Mouse (Mus musculus): ENCODE results near the gene Acot8. TPM values are rescaled to one million over a fixed set of nuclear protein-coding genes. Genes with fewer than 3 reads are reported as not detected.
A peak's percentile ranks its signal among the peaks of the same experiment; 100 is the strongest.
"Not testable (repeated sequence)": the region's sequence is repeated elsewhere in the genome, so short reads cannot be mapped to it uniquely, and the experiment has no call there.

Gene Acot8
- polyA plus RNA-seq, 1 experiment from 2014 or later, result 21.4 TPM

DNA sequence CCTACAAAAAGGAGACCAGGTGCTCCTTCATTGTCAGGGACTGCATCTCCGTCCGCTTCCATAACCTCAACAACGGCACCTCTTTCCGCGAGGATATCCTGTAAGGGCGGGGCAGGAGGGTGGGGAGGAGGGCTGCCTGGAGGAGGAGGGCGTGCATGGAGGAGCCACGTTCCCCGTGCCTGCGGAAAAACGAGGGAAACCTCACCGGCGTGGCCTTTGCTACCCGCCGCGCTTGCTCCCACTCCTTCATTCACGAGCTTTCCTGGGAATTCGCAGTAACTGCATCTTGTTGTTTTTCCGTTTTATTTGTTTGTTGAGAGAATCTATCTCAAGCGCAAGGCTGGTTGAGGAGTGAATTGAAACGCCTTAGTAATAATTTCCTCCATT is 643 bp upstream of the Acot8 start:
- Histone ChIP-seq H3K27me3 (no peaks in the 10 kb centered on the region), H3K4me2 (peak overlapping the region; percentile 73), H3K4me3 (peak overlapping the region; percentile 78), H3K27ac (replicated peaks) (peak overlapping the region; percentile 86), H3K9ac (peak overlapping the region; percentile 74), H3K4me1 (replicated peaks) (peaks cover 38% of the 10 kb centered on the region), H3K36me3 (peaks cover 10% of the 10 kb centered on the region; the same call in 1 of the 2 replicates), H3K9me3 (no peaks in the 10 kb centered on the region)
- ATAC-seq (ENCODE audit: low FRiP score, low read depth), result peak; percentile 49; the same call in 1 of the 2 replicates
- WGBS, result under 1% methylated on average over 21 of the region's 21 CpGs

DNA sequence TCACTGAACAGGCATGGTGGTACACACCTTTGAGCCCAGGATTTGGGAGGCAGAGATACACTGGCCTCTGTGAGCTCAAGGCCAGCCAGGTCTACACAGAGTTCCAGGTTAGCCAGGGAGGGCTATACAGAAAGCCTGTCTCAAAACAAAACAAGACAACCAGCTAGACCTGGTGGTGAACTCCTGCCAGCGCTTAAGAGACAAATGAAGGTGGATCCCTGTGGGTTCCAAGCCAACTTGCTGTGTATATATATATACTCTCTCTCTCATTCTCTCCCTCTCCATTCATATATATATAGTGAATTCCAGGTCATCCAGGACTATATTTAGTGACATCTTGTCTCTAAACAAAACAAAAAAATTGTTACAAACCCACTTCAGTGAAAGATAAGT is 765 bp downstream of the Acot8 start:
- Histone ChIP-seq H3K4me3 (peak overlapping the region; percentile 78), H3K9me3 (no peaks in the 10 kb centered on the region), H3K4me1 (replicated peaks) (peaks cover 38% of the 10 kb centered on the region), H3K9ac (peak overlapping the region; percentile 69), H3K27ac (replicated peaks) (peak overlapping the region; percentile 88), H3K36me3 (peaks cover 9% of the 10 kb centered on the region; the same call in 1 of the 2 replicates), H3K27me3 (no peaks in the 10 kb centered on the region), H3K4me2 (peak overlapping the region; percentile 62)
- 60% methylated on average over 1 of the region's 1 CpGs for WGBS
- no peak for ATAC-seq (ENCODE audit: low FRiP score, low read depth)

DNA sequence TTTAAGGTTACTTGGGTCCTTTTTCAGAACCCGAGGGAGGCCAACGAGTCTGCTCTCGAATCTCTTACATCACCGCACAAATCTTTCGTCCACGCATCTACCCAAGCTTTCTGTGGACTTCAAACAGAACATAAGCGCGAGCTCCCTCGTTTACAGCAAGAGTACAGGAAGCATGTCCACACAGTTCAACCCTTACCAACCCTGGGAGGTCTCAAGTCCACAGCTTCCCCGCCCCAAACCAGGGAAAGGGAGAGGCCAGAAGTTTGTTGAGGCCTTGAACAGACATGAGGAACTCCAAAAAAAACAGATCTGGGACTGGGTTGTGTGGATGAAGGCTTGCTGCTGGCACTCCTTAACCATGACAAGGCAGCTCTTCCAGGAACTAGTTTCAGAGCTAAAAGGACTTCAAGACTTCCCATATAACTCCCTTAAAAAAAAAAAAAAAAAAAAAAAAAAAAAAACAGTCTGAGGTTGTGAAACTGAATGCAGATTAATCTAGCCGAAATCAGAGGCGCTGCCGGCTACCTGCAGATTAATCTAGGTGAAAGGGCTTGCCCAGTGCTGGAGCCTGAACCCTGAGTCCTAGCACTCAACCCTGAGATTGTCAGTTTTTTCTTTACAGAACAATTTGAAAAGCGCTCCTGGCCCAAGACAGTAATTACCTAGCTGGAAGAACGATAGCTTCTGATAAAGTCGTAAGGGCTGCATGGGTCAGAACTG is 1.3 kb downstream of the Acot8 start:
- no peak overlapping the region for H3K27ac ChIP-seq (replicated peaks)
- H3K4me3 ChIP-seq, result peak overlapping the region; percentile 78
- no peaks in the 10 kb centered on the region for H3K9me3 ChIP-seq
- peak overlapping the region; percentile 62 for H3K4me2 ChIP-seq
- peaks cover 6% of the 10 kb centered on the region; the same call in 1 of the 2 replicates for H3K36me3 ChIP-seq
- no peak for ATAC-seq (ENCODE audit: low FRiP score, low read depth)
- H3K27me3 ChIP-seq, result no peaks in the 10 kb centered on the region
- peak overlapping the region; percentile 69 for H3K9ac ChIP-seq
- 96% methylated on average over 16 of the region's 16 CpGs for WGBS
- peaks cover 38% of the 10 kb centered on the region for H3K4me1 ChIP-seq (replicated peaks)

DNA sequence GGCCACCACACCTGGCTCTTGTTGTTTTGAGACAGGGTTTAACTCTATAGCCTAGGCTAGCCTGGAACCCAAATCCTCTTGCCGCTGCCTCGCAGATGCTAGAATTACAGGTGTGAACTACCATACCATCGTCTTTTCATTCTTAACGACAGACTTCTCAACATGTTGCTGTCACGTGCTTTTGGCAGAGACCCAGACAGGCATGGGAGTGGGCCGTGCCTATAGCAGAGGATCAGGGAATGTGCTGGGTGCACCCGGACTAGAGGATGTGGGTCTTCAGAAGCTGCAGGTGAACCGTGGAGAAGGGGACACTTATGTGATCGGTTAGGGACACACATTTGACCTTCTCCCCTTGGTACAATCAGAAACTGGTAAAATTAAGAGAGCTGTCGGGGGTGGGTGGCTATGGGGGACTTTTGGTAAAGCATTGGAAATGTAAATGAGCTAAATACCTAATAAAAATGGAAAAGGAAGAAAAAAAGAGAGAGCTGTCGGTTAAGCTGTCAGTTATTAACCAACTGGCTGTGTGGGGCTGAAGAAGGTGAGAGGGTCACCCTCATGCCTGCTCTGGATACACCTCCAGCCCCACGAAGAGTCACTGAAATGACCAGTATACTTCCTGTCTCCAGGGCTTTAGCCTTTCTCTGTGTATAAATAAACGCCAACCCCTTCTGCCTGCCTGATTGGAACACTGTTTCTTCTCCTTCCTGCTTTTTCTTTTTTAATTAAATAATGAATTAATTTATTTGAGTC is 4.3 kb downstream of the Acot8 start:
- no peak for ATAC-seq (ENCODE audit: low FRiP score, low read depth)
- Histone ChIP-seq H3K4me1 (replicated peaks) (peaks cover 17% of the 10 kb centered on the region), H3K36me3 (peaks cover 13% of the 10 kb centered on the region), H3K4me3 (no peak overlapping the region), H3K9me3 (no peaks in the 10 kb centered on the region), H3K4me2 (no peak overlapping the region), H3K9ac (no peak overlapping the region), H3K27ac (replicated peaks) (no peak overlapping the region), H3K27me3 (no peaks in the 10 kb centered on the region)
- WGBS, result 92% methylated on average over 13 of the region's 13 CpGs

DNA sequence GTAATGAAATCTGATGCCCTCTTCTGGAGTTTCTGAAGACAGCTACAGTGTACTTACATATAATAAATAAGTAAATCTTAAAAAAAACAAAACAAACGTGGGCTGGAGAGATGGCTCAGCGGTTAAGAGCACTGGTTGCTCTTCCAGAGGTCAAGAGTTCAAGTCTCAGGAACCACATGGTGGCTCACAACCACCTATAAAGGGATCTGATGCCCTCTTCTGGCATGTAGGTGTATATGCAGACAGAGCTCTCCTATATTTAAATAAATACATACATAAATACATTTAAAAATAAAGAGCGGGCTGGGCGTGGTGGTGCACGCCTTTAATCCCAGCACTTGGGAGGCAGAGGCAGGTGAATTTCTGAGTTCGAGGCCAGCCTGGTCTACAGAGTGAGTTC is 6.1 kb downstream of the Acot8 start:
- not testable (repeated sequence) for ATAC-seq (ENCODE audit: low FRiP score, low read depth); H3K27ac ChIP-seq (replicated peaks); H3K9me3 ChIP-seq; H3K4me2 ChIP-seq; H3K4me3 ChIP-seq; H3K27me3 ChIP-seq; H3K9ac ChIP-seq
- peaks cover 18% of the 10 kb centered on the region for H3K36me3 ChIP-seq
- peaks cover 11% of the 10 kb centered on the region for H3K4me1 ChIP-seq (replicated peaks)
- 87% methylated on average over 6 of the region's 6 CpGs for WGBS

DNA sequence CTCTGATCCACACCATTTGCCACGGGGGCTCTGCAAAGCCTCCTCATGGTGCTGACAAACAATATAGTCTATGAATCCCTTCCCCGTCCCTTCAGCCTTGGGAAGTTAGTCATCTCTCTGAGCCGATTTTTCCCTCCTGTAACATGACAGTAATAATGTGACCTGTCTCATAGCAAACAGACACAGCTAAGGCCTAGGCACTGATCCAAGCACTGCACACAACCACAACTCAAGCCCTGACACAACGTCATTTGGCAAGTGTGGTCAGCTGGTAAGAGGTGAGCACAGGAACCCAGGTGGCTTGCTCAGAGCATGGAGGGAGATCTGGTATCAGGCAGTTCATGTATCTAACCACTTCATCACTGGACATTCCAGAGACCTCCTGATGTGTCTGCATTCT is 8.8 kb downstream of the Acot8 start:
- no peak overlapping the region for H3K27ac ChIP-seq (replicated peaks)
- H3K27me3 ChIP-seq, result no peaks in the 10 kb centered on the region
- H3K9me3 ChIP-seq, result no peaks in the 10 kb centered on the region
- H3K4me1 ChIP-seq (replicated peaks), result no peaks in the 10 kb centered on the region
- H3K4me3 ChIP-seq, result no peak overlapping the region
- ATAC-seq (ENCODE audit: low FRiP score, low read depth), result no peak
- peaks cover 23% of the 10 kb centered on the region for H3K36me3 ChIP-seq
- H3K4me2 ChIP-seq, result no peak overlapping the region
- H3K9ac ChIP-seq, result no peak overlapping the region
- WGBS, result 93% methylated on average over 4 of the region's 4 CpGs

DNA sequence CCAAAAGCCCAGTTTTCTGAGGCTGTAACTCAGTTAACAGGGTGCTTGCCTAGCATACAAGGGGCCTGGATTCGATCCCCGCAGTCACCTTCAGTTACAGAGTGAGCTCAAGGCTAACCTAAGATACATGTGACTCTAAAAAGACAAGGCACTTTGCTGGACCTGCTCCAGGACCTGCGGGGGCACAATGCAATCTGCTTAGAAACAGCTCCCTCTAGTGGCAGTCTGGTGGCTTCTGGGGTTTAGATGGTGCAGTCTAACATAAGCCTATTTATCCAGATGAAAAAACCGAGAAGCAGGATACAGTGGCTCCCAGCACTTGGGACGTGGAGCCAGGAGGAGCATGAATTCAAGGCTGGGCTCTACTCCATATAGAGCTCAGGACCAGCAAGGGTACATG is 10.4 kb downstream of the Acot8 start:
- Histone ChIP-seq H3K4me1 (replicated peaks) (no peaks in the 10 kb centered on the region), H3K9ac (no peak overlapping the region), H3K36me3 (peaks cover 20% of the 10 kb centered on the region), H3K27me3 (no peaks in the 10 kb centered on the region), H3K4me2 (no peak overlapping the region), H3K4me3 (no peak overlapping the region), H3K9me3 (no peaks in the 10 kb centered on the region), H3K27ac (replicated peaks) (no peak overlapping the region)
- WGBS, result 32% methylated on average over 5 of the region's 5 CpGs
- ATAC-seq (ENCODE audit: low FRiP score, low read depth), result peak; percentile 61

DNA sequence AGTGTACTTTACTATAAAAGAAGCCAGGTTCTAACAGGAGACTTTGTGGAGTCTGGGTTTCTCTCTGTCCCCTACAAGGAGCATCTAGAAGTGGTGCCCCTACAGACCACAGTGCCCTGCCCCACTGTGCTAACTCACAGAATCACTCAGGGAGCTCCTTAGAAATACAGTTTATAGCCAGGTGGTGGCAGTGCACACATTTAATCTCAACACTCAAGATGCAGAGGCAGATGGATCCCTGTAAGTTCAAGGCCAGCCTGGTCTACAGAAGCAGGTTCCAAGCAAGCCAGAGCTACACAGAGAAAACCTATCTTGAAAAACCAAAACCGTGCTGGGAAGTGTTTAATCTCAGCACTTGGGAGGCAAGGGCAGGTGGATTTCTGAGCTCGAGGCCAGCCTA is 10.9 kb downstream of the Acot8 start:
- no peak for ATAC-seq (ENCODE audit: low FRiP score, low read depth)
- Histone ChIP-seq H3K36me3 (peaks cover 20% of the 10 kb centered on the region), H3K27ac (replicated peaks) (no peak overlapping the region), H3K9ac (no peak overlapping the region), H3K4me2 (no peak overlapping the region), H3K27me3 (no peaks in the 10 kb centered on the region), H3K9me3 (no peaks in the 10 kb centered on the region), H3K4me3 (no peak overlapping the region), H3K4me1 (replicated peaks) (no peaks in the 10 kb centered on the region)
- 89% methylated on average over 2 of the region's 2 CpGs for WGBS

DNA sequence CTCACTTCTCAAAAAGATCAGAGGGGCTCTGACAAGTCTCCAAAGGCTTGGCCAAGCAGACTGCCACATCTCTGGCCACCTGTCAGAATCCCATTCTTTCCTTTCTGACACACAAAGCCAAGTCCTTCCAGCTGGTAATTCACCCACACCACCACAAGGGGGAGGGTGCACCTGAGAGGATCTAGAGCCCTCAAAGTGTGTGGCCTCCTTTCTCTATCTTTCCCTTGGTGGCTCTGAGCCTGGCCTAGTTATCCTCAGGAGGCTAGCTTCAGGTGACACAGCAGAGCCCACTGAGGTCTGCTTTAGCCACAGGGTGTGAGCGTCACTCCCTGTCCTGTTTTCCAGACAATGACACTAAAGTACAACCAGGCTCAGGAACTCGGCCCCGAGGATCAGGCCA is 11.4 kb downstream of the Acot8 start:
- H3K9me3 ChIP-seq, result no peaks in the 10 kb centered on the region
- H3K27me3 ChIP-seq, result no peaks in the 10 kb centered on the region
- H3K36me3 ChIP-seq, result peaks cover 20% of the 10 kb centered on the region
- H3K9ac ChIP-seq, result no peak overlapping the region
- H3K27ac ChIP-seq (replicated peaks), result no peak overlapping the region
- H3K4me1 ChIP-seq (replicated peaks), result peaks cover 3% of the 10 kb centered on the region
- H3K4me3 ChIP-seq, result no peak overlapping the region
- H3K4me2 ChIP-seq, result no peak overlapping the region
- ATAC-seq (ENCODE audit: low FRiP score, low read depth), result no peak
- 90% methylated on average over 3 of the region's 3 CpGs for WGBS

DNA sequence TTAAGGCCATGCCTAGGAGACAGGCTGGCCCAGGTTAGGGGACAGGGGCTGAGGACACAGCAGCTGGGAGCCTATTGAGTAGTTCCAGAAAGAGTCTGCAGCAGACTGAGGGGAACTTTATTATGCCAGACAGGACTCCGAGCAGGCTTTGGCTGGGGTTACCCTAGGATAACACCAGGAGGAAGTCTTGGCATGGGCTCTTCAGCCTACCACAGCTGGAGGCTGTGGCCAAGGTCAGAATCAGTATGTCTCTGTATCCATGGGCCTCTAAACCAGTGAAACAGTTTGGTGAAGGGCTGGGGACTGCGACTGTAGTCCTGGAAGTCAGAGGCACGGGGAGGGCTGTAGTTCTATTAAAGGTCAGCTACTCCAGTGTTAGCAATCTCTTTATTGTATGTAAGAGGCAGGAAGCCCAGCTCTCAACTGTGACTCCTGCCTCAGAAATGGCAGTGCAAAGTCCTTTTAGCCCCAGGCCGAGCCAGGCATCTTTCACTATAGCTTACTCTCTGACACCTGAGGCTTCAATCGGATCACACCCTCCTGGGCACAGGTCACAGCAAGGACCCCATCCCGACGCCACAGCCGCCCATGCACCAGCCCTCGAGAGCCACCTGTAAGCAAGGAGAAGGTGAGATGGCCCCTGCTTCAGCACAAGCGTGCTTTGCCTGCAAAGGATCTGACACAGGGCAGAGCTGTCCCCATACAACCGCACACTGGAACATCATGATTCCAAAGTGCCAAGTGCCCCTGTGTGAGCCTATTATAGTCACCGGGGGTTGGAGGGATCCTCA is 12.1 kb downstream of the Acot8 start:
- ATAC-seq (ENCODE audit: low FRiP score, low read depth), result no peak
- no peaks in the 10 kb centered on the region for H3K27me3 ChIP-seq

DNA sequence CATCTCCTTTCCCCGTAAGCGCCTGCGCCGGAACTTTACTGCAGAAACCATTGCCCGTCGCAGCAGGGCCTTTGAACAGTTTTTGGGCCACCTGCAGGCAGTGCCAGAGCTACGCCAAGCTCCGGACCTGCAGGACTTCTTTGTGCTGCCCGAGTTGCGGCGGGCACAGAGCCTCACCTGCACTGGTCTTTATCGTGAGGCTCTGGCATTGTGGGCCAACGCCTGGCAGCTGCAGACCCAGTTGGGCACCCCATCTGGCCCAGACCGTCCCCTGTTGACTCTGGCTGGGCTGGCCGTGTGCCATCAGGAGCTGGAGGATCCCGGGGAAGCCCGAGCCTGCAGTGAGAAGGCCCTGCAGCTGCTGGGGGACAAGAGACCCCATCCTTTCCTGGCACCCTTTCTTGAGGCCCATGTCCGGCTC is 12.8 kb downstream of the Acot8 start:
- H3K27me3 ChIP-seq, result no peaks in the 10 kb centered on the region
- no peak overlapping the region for H3K27ac ChIP-seq (replicated peaks)
- no peak overlapping the region for H3K4me3 ChIP-seq
- H3K9me3 ChIP-seq, result no peaks in the 10 kb centered on the region
- H3K9ac ChIP-seq, result no peak overlapping the region
- peaks cover 16% of the 10 kb centered on the region for H3K36me3 ChIP-seq
- WGBS, result 87% methylated on average over 18 of the region's 18 CpGs
- peaks cover 13% of the 10 kb centered on the region for H3K4me1 ChIP-seq (replicated peaks)
- H3K4me2 ChIP-seq, result no peak overlapping the region
- ATAC-seq (ENCODE audit: low FRiP score, low read depth), result no peak

More for the DNA sequence above, 12.1 kb downstream of the Acot8 start:
- peaks cover 16% of the 10 kb centered on the region for H3K36me3 ChIP-seq
- H3K9me3 ChIP-seq, result no peaks in the 10 kb centered on the region
- H3K27ac ChIP-seq (replicated peaks), result no peak overlapping the region
- no peak overlapping the region for H3K9ac ChIP-seq
- no peak overlapping the region for H3K4me3 ChIP-seq
- no peak overlapping the region for H3K4me2 ChIP-seq
- peaks cover 6% of the 10 kb centered on the region for H3K4me1 ChIP-seq (replicated peaks)
- 95% methylated on average over 12 of the region's 12 CpGs for whole genome bisulfite sequencing

DNA sequence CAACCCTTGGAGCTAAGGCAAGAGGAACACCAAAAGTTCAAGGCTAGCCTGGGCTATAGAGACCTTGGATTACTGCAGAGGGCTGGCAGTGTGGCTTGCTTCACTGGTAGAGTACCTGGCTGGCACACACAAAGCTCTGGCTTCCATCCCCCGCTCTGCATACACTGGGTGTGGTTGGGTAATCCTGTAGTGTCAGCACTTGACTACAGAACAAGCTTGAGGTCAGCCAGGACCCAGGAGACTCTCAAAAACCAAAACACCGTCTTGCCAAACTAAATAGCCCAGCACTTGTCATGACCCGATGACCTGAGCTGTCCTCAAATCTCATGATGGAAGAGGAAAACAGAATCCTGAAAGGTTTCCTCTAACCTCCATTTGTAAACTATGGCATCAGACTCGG is 14.2 kb downstream of the Acot8 start:
- ATAC-seq (ENCODE audit: low FRiP score, low read depth), result no peak
- 84% methylated on average over 4 of the region's 4 CpGs for WGBS
- no peak overlapping the region for H3K4me2 ChIP-seq
- H3K27ac ChIP-seq (replicated peaks), result no peak overlapping the region
- peaks cover 13% of the 10 kb centered on the region for H3K36me3 ChIP-seq
- H3K9me3 ChIP-seq, result no peaks in the 10 kb centered on the region
- no peak overlapping the region for H3K4me3 ChIP-seq
- H3K9ac ChIP-seq, result no peak overlapping the region
- H3K4me1 ChIP-seq (replicated peaks), result peaks cover 18% of the 10 kb centered on the region
- H3K27me3 ChIP-seq, result no peaks in the 10 kb centered on the region

All from hindbrain, embryonic 15.5 days (tissue).